In genomic region chr6:55036731-55037130, GRCm38 (mm10) we compare ENCODE assay signal across 21 mouse cellular contexts. TPM values are rescaled to one million over a fixed set of nuclear protein-coding genes. Genes with fewer than 3 reads are reported as not detected.
DNase-seq lines count a peak whose midpoint lies in the region; ATAC-seq and TF ChIP-seq lines count a peak whose summit lies in the region.
"Had no signal": no experiment of that assay in that cellular context is flagged by ENCODE, and none has a peak within 500 bp of the region (broad histone marks: within the 10 kb centered on the region; RNA-seq: fewer than 3 reads in every experiment).

No protein-coding gene starts in this region.

- H3K36me3 ChIP-seq in forebrain, embryonic 10.5 days (replicated peaks), result 0 out of 2 replicates have a peak, but pooled peaks cover 2% of the 10 kb centered on the region
- no peaks in the 10 kb centered on the region for H3K36me3 ChIP-seq in forebrain, embryonic 11.5 days (ENCODE audit: control insufficient read depth, insufficient read depth, low read length)
- H3K36me3 ChIP-seq in liver, embryonic 13.5 days, result peaks cover 7% of the 10 kb centered on the region
- no peaks in the 10 kb centered on the region for H3K36me3 ChIP-seq in liver, embryonic 11.5 days (ENCODE audit: control insufficient read depth, insufficient read depth, low read length)
- peaks cover 13% of the 10 kb centered on the region for H3K36me3 ChIP-seq in myocyte (ENCODE audit: control insufficient read depth, insufficient read depth)
- H3K36me3 ChIP-seq: embryonic facial prominence, embryonic 12.5 days; limb, embryonic 15.5 days; lung, embryonic 15.5 days; midbrain, embryonic 10.5 days; neural tube, embryonic 12.5 days; stomach, embryonic 15.5 days had no signal

- no peaks in the 10 kb centered on the region for H3K9me3 ChIP-seq in forebrain, embryonic 10.5 days
- H3K9me3 ChIP-seq in forebrain, embryonic 11.5 days (ENCODE audit: control insufficient read depth, low read length), result no peaks in the 10 kb centered on the region
- H3K9me3 ChIP-seq in liver, embryonic 13.5 days (replicated peaks), result no peaks in the 10 kb centered on the region
- H3K9me3 ChIP-seq in liver, embryonic 11.5 days (ENCODE audit: control insufficient read depth, low read length), result no peaks in the 10 kb centered on the region
- H3K9me3 ChIP-seq: embryonic facial prominence, embryonic 12.5 days; limb, embryonic 15.5 days; lung, embryonic 15.5 days; midbrain, embryonic 10.5 days; neural tube, embryonic 12.5 days; stomach, embryonic 15.5 days had no signal

- H3K4me2 ChIP-seq in forebrain, embryonic 11.5 days (ENCODE audit: low read depth, low read length, severe bottlenecking), result no peak overlapping the region
- H3K4me2 ChIP-seq in liver, embryonic 13.5 days, result peak overlapping the region; percentile 77
- H3K4me2 ChIP-seq in liver, embryonic 11.5 days, result no peak overlapping the region; the same call in 1 of the 2 replicates
- no peak overlapping the region for H3K4me2 ChIP-seq in myocyte (ENCODE audit: low read depth)

- DNase-seq in forebrain, embryonic 10.5 days (ENCODE audit: extremely low spot score, low spot score), result no peak
- no peak for DNase-seq in forebrain, embryonic 11.5 days (ENCODE audit: low spot score)
- DNase-seq in liver, embryonic 13.5 days, result no peak
- no peak for DNase-seq in liver, embryonic 11.5 days (ENCODE audit: low spot score)
- peak; percentile 56 for DNase-seq in gonadal fat pad, adult 2 months (ENCODE audit: low read depth)
- no peak for DNase-seq in adrenal gland, postnatal 25 days
- DNase-seq: cerebellum, adult 11 months; gastrocnemius, postnatal 36 days; kidney, adult 18-20 months; kidney, postnatal 4 days; layer of hippocampus, adult 9-11 months; lung, postnatal 36 days; thymus, postnatal 25 days had no signal

- no peak overlapping the region for H3ac ChIP-seq in myocyte (ENCODE audit: control insufficient read depth, insufficient read length)

- peaks cover 37% of the 10 kb centered on the region for H3K79me2 ChIP-seq in myocyte (ENCODE audit: control insufficient read depth, insufficient read depth)

- no peak overlapping the region for H3K4me3 ChIP-seq in forebrain, embryonic 10.5 days
- no peak overlapping the region for H3K4me3 ChIP-seq in forebrain, embryonic 11.5 days (ENCODE audit: low read depth, low read length)
- 0 out of 2 replicates have a peak overlapping the region, but pooled peaks have one; percentile 99 for H3K4me3 ChIP-seq in liver, embryonic 13.5 days (replicated peaks)
- H3K4me3 ChIP-seq in liver, embryonic 11.5 days (ENCODE audit: low read depth, low read length), result no peak overlapping the region
- H3K4me3 ChIP-seq in myocyte, result peak overlapping the region; percentile 87

- no peak for ATAC-seq in forebrain, embryonic 11.5 days (replicated peaks; ENCODE audit: low FRiP score)
- no peak for ATAC-seq in liver, embryonic 13.5 days (ENCODE audit: low read depth)
- ATAC-seq in liver, embryonic 11.5 days (replicated peaks; ENCODE audit: low FRiP score), result no peak

- 91% methylated on average over 4 of the region's 4 CpGs for WGBS in forebrain, embryonic 10.5 days
- WGBS in forebrain, embryonic 11.5 days, result 91% methylated on average over 4 of the region's 4 CpGs
- WGBS in liver, embryonic 13.5 days (ENCODE audit: insufficient replicate concordance), result 81% methylated on average over 4 of the region's 4 CpGs
- 94% methylated on average over 4 of the region's 4 CpGs for WGBS in liver, embryonic 11.5 days

- H3K27ac ChIP-seq in forebrain, embryonic 10.5 days, result peak overlapping the region; percentile 98; the same call in 1 of the 2 replicates
- H3K27ac ChIP-seq in forebrain, embryonic 11.5 days (ENCODE audit: low read depth, low read length), result no peak overlapping the region
- no peak overlapping the region for H3K27ac ChIP-seq in liver, embryonic 13.5 days
- no peak overlapping the region for H3K27ac ChIP-seq in liver, embryonic 11.5 days (ENCODE audit: low read depth, low read length)
- H3K27ac ChIP-seq: neural tube, embryonic 12.5 days had no signal

- H3K4me1 ChIP-seq in forebrain, embryonic 10.5 days, result peaks cover 24% of the 10 kb centered on the region
- peaks cover 3% of the 10 kb centered on the region; the same call in 1 of the 2 replicates for H3K4me1 ChIP-seq in forebrain, embryonic 11.5 days (replicated peaks; ENCODE audit: control insufficient read depth, insufficient read depth, low read length)
- H3K4me1 ChIP-seq in liver, embryonic 13.5 days (replicated peaks), result peaks cover 30% of the 10 kb centered on the region
- peaks cover 13% of the 10 kb centered on the region; the same call in 1 of the 2 replicates for H3K4me1 ChIP-seq in liver, embryonic 11.5 days (replicated peaks; ENCODE audit: control insufficient read depth, insufficient read depth, low read length)

- H3K27me3 ChIP-seq in forebrain, embryonic 10.5 days (ENCODE audit: poor library complexity, severe bottlenecking), result no peaks in the 10 kb centered on the region
- H3K27me3 ChIP-seq in forebrain, embryonic 11.5 days (ENCODE audit: control insufficient read depth, insufficient read depth, low read length), result no peaks in the 10 kb centered on the region
- no peaks in the 10 kb centered on the region for H3K27me3 ChIP-seq in liver, embryonic 13.5 days
- no peaks in the 10 kb centered on the region for H3K27me3 ChIP-seq in liver, embryonic 11.5 days (replicated peaks; ENCODE audit: control insufficient read depth, insufficient read depth, low read length)
- peaks cover 11% of the 10 kb centered on the region for H3K27me3 ChIP-seq in myocyte (ENCODE audit: control insufficient read depth, insufficient read depth, insufficient read length)
- H3K27me3 ChIP-seq: embryonic facial prominence, embryonic 12.5 days; limb, embryonic 15.5 days; lung, embryonic 15.5 days; neural tube, embryonic 12.5 days; Patski; stomach, embryonic 15.5 days had no signal

- no peak overlapping the region for H3K9ac ChIP-seq in forebrain, embryonic 11.5 days (ENCODE audit: low read length)
- no peak overlapping the region for H3K9ac ChIP-seq in liver, embryonic 13.5 days
- H3K9ac ChIP-seq in liver, embryonic 11.5 days (ENCODE audit: low read depth, low read length), result no peak overlapping the region; the same call in 1 of the 2 replicates

- no peak for TF ChIP-seq POLR2A in myocyte (IDR thresholded peaks at IDR 0.05; ENCODE audit: insufficient read length, low read depth)

TF ChIP-seq in myocyte, 11 proteins besides CTCF, POLR2A, EP300 and RAD21:
- TF ChIP-seq MYOG (IDR thresholded peaks at IDR 0.05; ENCODE audit: control insufficient read depth in 1 of 3, insufficient read depth in 1 of 3, insufficient read length in 2 of 3, low read depth in 2 of 3) (no peak), MYOD1 (IDR thresholded peaks at IDR 0.05; ENCODE audit: control insufficient read depth in 1 of 3, insufficient read length in 2 of 3, low read depth in 2 of 3) (no peak), CEBPB (IDR thresholded peaks at IDR 0.05; ENCODE audit: insufficient read depth, poor library complexity, severe bottlenecking) (no peak), E2F4 (IDR thresholded peaks at IDR 0.05; ENCODE audit: insufficient read depth) (no peak), MAX (IDR thresholded peaks at IDR 0.05; ENCODE audit: low read depth) (no peak), TCF12 (IDR thresholded peaks at IDR 0.05; ENCODE audit: insufficient read depth, poor library complexity, severe bottlenecking) (no peak), SRF (IDR thresholded peaks at IDR 0.05; ENCODE audit: control insufficient read depth, insufficient read length, low read depth) (no peak), REST (IDR thresholded peaks at IDR 0.05; ENCODE audit: insufficient read depth, insufficient read length) (no peak), USF1 (IDR thresholded peaks at IDR 0.05; ENCODE audit: low read depth) (no peak), TCF3 (IDR thresholded peaks at IDR 0.05; ENCODE audit: insufficient read length, low read depth) (no peak), POLR2AphosphoS2 (IDR thresholded peaks at IDR 0.05; ENCODE audit: insufficient read length, low read depth) (no peak)

RNA-seq across cellular contexts. Expression of gene Gars, which starts 1.1 kb away (rescaled TPM):
- 231 and 234 TPM in 2 replicates for polyA plus RNA-seq in forebrain, embryonic 10.5 days (2016; fragmentation: Nextera tagmentation; extraction: Ambion mirVana)
- 210 and 225 TPM in 2 replicates for polyA plus RNA-seq in forebrain, embryonic 11.5 days (2014; fragmentation: Nextera tagmentation; extraction: Ambion mirVana)
- 140 and 153 TPM in 2 replicates for polyA plus RNA-seq in liver, embryonic 13.5 days (2015; fragmentation: Nextera tagmentation; extraction: Ambion mirVana)
- 253 and 284 TPM in 2 replicates for polyA plus RNA-seq in liver, embryonic 11.5 days (2014; fragmentation: Nextera tagmentation; extraction: Ambion mirVana)
- 38.8 and 43.2 TPM in 2 replicates for polyA plus RNA-seq in gonadal fat pad, adult 2 months (2012; rRNA removed)
- polyA plus RNA-seq in myocyte (2012; fragmentation: generic; extraction: Trizol), result 459 TPM
- total RNA-seq in adrenal gland, postnatal 25 days (2021), result 81.7 and 85.7 TPM in 2 replicates

RNA-seq across cellular contexts. Expression of gene Ggct, which starts 44.0 kb away (rescaled TPM):
- 8.9 and 10.5 TPM in 2 replicates for polyA plus RNA-seq in forebrain, embryonic 10.5 days (2016; fragmentation: Nextera tagmentation; extraction: Ambion mirVana)
- 6.8 and 8.6 TPM in 2 replicates for polyA plus RNA-seq in forebrain, embryonic 11.5 days (2014; fragmentation: Nextera tagmentation; extraction: Ambion mirVana)
- polyA plus RNA-seq in liver, embryonic 13.5 days (2015; fragmentation: Nextera tagmentation; extraction: Ambion mirVana), result 7.3 and 8.2 TPM in 2 replicates
- polyA plus RNA-seq in liver, embryonic 11.5 days (2014; fragmentation: Nextera tagmentation; extraction: Ambion mirVana), result 11.8 TPM in 2 replicates
- polyA plus RNA-seq in gonadal fat pad, adult 2 months (2012; rRNA removed), result 8.2 and 10.3 TPM in 2 replicates
- polyA plus RNA-seq in myocyte (2012; fragmentation: generic; extraction: Trizol), result 4.2 TPM
- 7.2 and 7.4 TPM in 2 replicates for total RNA-seq in adrenal gland, postnatal 25 days (2021)

Comparison
In these comparisons a context has a peak if more than half of its experiments do, and no peak if none do; other contexts are left out.
1. H3K4me3 ChIP-seq: peak in liver, embryonic 13.5 days (single experiment) and myocyte (single experiment); none in forebrain, embryonic 10.5 days (single experiment), forebrain, embryonic 11.5 days (single experiment) and liver, embryonic 11.5 days (single experiment).